Mouse (Mus musculus): ENCODE measurements around the gene Gm4881.

DNA sequence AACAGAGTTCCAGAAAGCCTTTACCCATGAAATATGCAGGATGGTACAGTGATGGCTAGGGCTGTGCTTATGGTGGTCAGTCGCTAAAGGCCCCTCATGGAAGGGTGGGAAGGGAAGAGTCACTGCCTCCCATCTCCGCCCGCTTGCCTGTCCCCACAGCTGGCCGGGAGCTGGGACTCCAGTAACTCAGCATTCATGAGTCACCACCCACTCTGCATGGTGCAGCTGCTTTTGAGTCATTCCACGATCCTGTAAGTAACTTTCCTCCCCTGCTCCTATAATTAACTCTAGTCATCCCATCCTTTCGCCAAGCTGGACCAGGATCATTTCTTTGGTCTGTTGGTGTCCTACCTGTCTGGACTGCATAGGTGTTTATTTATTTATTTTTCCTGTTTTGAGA lies 48.8 kb upstream of the Gm4881 start:
- TF ChIP-seq CTCF (IDR thresholded peaks at IDR 0.05; ENCODE audit: extremely low read depth, insufficient read length, insufficient replicate concordance, low read depth, low read length), result no peak
- TF ChIP-seq POLR2A (IDR thresholded peaks at IDR 0.05; ENCODE audit: low read depth, low read length), result no peak

Measured in small intestine, adult 2 months (tissue).